Mouse (Mus musculus) stomach, postnatal 0 days (tissue): Measurements from ENCODE around the gene Dync1i2. TPM values are rescaled to one million over a fixed set of nuclear protein-coding genes. Genes with fewer than 3 reads are reported as not detected.

Experiments used
- ATAC-seq: fragments of 200-750 bp; cut with Nextera tagmentation; 2 replicates; pipeline ENCODE4 v1.8.0; 2017; ENCODE audit not compliant: low FRiP score, low TSS enrichment
- DNase-seq: peaks from one replicate; pipeline ENCODE4 v3.0.0-alpha.2; 2016; ENCODE audit warnings: low spot score
- H3K27ac ChIP-seq: fragments of 300-500 bp; sonication (generic); replicated peaks from 2 replicates; pipeline ENCODE4 v1.5.1; 2014; ENCODE audit warnings: mild to moderate bottlenecking, control low read depth
- H3K27me3 ChIP-seq: fragments of 300-500 bp; sonication (generic); 2 replicates; pipeline ENCODE4 v1.6.1; 2014; ENCODE audit warnings: low read length; ENCODE audit not compliant: control insufficient read depth, insufficient read depth
- H3K36me3 ChIP-seq: fragments of 300-500 bp; sonication (generic); 2 replicates; pipeline ENCODE4 v1.6.1; 2014; ENCODE audit warnings: low read length, mixed read lengths; ENCODE audit not compliant: control insufficient read depth, insufficient read depth
- H3K4me1 ChIP-seq: fragments of 300-500 bp; sonication (generic); replicated peaks from 2 replicates; pipeline ENCODE4 v1.6.1; 2014; ENCODE audit warnings: antibody characterized with exemption; ENCODE audit not compliant: control insufficient read depth, insufficient read depth
- H3K4me2 ChIP-seq: fragments of 300-500 bp; sonication (generic); replicated peaks from 2 replicates; pipeline ENCODE4 v1.6.1; 2014; ENCODE audit warnings: low read depth, mild to moderate bottlenecking, control low read depth, moderate library complexity
- H3K4me3 ChIP-seq: fragments of 300-500 bp; sonication (generic); 2 replicates; pipeline ENCODE4 v1.5.1; 2014; ENCODE audit warnings: low read depth, low read length, control low read depth
- H3K9ac ChIP-seq: fragments of 300-500 bp; sonication (generic); 2 replicates; pipeline ENCODE4 v1.6.1; 2014; ENCODE audit warnings: mild to moderate bottlenecking, low read length, control low read depth, mixed read lengths
- H3K9me3 ChIP-seq: fragments of 300-500 bp; sonication (generic); 2 replicates; pipeline ENCODE4 v1.6.1; 2016; ENCODE audit warnings: low read length; ENCODE audit not compliant: control insufficient read depth
- CTCF ChIP-seq: IDR thresholded peaks from 2 replicates; pipeline ENCODE4 v1.5.1; 2016; ENCODE audit warnings: antibody characterized with exemption, low read depth, mild to moderate bottlenecking, moderate library complexity
- EP300 ChIP-seq: optimal IDR thresholded peaks from 2 replicates; pipeline ENCODE3; 2016; ENCODE audit warnings: antibody characterized with exemption
- WGBS: fragments of 180-500 bp; shearing (Covaris S2); extraction: QIAGEN DNeasy Blood & Tissue Kit; methylation state at CpG from one replicate; pipeline ENCODE4 v1.1.7; 2014; 5-methylcytosine and 5-hydroxymethylcytosine counted together
- polyA plus RNA-seq: library from polyadenylated mRNA; unstranded; fragments of >200 nt; fragmentation: Nextera tagmentation; extraction: Ambion mirVana; gene quantifications from 2 replicates; pipeline ENCODE4 v1.2.1, GENCODE M21; 2015

Gene Dync1i2
- polyA plus RNA-seq, 1 experiment from 2014 or later = 59.2 TPM

DNA sequence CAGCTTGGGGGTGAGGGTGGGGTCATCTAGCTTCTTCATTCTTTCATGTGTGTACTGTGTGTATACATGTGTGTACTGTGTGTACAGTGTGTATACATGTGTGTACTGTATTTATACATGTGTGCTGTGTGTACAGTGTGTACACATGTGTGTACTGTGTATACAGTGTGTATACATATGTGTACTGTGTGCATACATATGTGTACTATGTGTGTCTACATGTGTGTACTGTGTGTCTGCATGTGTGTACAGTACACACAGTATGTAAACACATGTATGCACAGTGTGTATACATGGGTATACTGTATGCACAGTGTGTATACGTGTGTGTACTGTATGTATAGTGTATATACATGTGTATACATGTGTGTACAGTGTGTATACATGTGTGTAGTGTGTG is 70.5 kb downstream of the Dync1i2 start:
- Histone ChIP-seq H3K4me1 (no peaks in the 10 kb centered on the region), H3K9me3 (no peaks in the 10 kb centered on the region), H3K27me3 (no peaks in the 10 kb centered on the region), H3K4me2 (no peak overlapping the region), H3K9ac (no peak overlapping the region), H3K36me3 (peaks cover 12% of the 10 kb centered on the region), H3K27ac (no peak overlapping the region), H3K4me3 (no peak overlapping the region)
- WGBS = 82% methylated on average over 1 of the region's 1 CpGs
- TF ChIP-seq EP300 (no peak), CTCF (no peak)
- no peak for DNase-seq
- ATAC-seq = no peak

DNA sequence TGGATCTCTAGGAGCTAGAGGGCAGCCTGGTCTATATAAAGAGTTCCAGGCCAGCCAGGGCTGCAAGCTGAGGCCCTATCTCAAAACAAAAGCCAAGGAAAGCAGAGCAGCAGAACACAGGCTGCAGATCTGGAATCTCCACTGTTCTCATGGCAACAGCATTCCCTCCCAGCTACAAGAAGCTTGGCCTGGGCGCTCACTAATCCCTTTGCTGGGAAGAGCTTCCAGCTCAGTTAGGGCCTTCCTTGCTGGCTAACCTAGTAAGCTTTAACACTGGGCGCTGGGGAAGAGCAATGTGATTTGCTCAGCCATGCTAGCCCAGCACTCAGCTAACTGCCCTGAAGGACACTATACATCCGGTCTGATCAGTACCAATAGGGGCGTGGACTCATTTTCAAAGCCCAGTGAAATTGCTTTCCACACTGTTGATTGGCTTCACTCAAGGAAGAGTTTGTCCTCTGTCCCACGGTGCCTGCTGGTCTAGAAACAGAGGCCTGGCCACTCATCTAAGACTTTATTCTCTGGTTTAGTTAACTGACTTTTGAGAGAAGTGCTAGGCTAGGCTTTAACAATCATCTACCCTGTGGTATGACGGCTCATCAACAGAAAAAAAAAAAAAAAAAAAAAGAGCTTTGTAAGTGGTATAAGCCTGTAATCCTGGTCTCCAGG is 78.7 kb downstream of the Dync1i2 start:
- TF ChIP-seq EP300 (no peak), CTCF (no peak)
- no peak overlapping the region for H3K4me2 ChIP-seq

DNA sequence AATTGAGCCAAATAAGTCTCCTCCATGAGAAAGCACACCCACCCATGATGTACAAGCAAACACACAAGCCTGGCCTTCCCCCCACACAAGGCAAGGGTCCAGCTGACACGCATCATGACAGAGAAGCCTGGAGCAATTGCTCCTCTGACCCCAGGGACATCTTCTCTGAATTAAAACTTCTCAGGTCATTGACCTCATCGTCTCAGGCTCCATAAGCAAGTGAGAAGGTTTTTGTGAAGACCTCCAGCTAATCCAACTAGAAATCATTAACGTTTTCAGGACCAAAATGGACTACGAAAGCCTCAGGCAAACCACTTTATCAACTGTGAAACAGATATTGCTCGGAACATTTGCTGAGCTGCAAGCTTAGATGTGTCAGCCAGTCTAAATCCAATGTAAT is 80.1 kb downstream of the Dync1i2 start:
- no peak for DNase-seq
- Histone ChIP-seq H3K27ac (no peak overlapping the region), H3K4me2 (no peak overlapping the region), H3K36me3 (no peaks in the 10 kb centered on the region; the same call in 1 of the 2 replicates), H3K9me3 (no peaks in the 10 kb centered on the region), H3K27me3 (no peaks in the 10 kb centered on the region), H3K4me3 (no peak overlapping the region), H3K4me1 (no peaks in the 10 kb centered on the region), H3K9ac (no peak overlapping the region)
- ATAC-seq = no peak
- TF ChIP-seq EP300 (no peak), CTCF (no peak)
- 60% methylated on average over 5 of the region's 5 CpGs for WGBS

More for the DNA sequence above, 78.7 kb downstream of the Dync1i2 start:
- Histone ChIP-seq H3K27me3 (no peaks in the 10 kb centered on the region), H3K4me1 (no peaks in the 10 kb centered on the region), H3K9ac (no peak overlapping the region), H3K4me3 (no peak overlapping the region), H3K36me3 (no peaks in the 10 kb centered on the region; the same call in 1 of the 2 replicates), H3K9me3 (no peaks in the 10 kb centered on the region), H3K27ac (no peak overlapping the region)
- no peak for DNase-seq
- 66% methylated on average over 6 of the region's 6 CpGs for WGBS
- ATAC-seq = peak; percentile 35; the same call in 1 of the 2 replicates

DNA sequence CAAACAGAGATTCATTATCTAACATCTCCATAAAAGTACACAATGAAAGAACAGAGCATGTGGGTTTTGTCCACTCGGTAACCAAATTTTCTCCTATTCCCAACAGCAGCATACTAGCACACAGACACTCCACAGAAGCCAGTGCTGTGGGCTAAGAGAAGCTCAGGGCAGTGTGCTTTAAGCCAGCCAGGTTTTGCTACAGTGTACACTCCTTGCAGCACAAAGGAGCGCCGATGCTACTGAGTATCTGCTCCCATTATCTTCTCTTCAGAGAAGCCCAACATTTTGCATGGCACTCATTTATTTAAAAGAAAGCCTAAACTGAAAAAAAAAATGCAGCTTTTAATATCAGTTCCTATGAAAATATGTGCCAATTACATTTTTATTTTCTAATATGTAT is 82.5 kb downstream of the Dync1i2 start:
- ATAC-seq (no peak), DNase-seq (no peak)
- H3K27me3 ChIP-seq = no peaks in the 10 kb centered on the region
- no peak overlapping the region for H3K4me3 ChIP-seq
- H3K27ac ChIP-seq = no peak overlapping the region
- H3K9me3 ChIP-seq = no peaks in the 10 kb centered on the region
- TF ChIP-seq EP300 (no peak), CTCF (no peak)
- no peaks in the 10 kb centered on the region; the same call in 1 of the 2 replicates for H3K36me3 ChIP-seq
- no peaks in the 10 kb centered on the region for H3K4me1 ChIP-seq
- no peak overlapping the region for H3K9ac ChIP-seq
- H3K4me2 ChIP-seq = no peak overlapping the region
- 72% methylated on average over 3 of the region's 3 CpGs for WGBS

DNA sequence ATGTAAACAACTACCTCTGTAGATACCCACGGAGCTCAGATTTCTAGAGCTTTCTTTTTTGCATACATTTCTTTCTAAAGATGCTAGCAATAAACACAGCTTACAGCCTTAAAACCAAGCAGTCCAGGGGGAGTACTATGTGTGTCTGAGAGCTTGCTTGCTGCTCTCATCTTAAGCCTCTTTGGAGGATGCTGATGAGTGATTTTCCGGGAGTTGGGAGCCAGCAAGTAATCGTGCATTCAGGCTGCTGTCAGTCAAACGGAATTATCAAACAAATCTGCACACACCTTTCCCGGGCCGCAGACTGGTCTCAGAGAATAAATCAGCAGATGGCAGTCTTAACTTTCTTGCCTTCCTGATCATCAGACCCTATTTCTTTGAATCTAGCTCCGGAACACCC is 83.0 kb downstream of the Dync1i2 start:
- Histone ChIP-seq H3K27me3 (no peaks in the 10 kb centered on the region), H3K9me3 (no peaks in the 10 kb centered on the region), H3K27ac (no peak overlapping the region), H3K4me2 (no peak overlapping the region), H3K36me3 (no peaks in the 10 kb centered on the region), H3K4me1 (no peaks in the 10 kb centered on the region), H3K4me3 (no peak overlapping the region), H3K9ac (no peak overlapping the region)
- DNase-seq (no peak), ATAC-seq (no peak)
- TF ChIP-seq CTCF (0 out of 2 replicates have a peak, but pooled peaks have one; percentile 11), EP300 (no peak)
- 19% methylated on average over 7 of the region's 7 CpGs for WGBS

DNA sequence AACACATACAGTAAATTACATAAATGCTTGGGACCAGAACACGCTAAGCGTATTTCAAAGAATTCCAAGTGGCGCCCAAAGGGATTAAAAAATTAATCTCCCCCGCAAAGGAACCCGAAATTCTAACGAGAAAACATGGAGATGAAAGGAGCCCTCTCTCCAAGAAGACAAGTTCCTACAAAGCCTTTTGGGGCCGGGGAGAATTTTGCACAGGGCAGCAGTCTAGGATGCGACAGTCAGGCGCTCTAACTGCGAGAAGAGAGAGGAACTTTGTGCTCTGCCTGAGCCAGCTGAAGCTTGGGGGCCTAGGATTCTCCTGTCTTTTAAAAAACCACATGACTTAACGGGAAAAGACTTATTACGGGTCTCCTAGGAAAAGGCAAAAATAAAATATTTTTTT is 84.3 kb downstream of the Dync1i2 start:
- Histone ChIP-seq H3K27ac (no peak overlapping the region), H3K9ac (no peak overlapping the region), H3K4me1 (no peaks in the 10 kb centered on the region), H3K4me3 (no peak overlapping the region), H3K36me3 (no peaks in the 10 kb centered on the region), H3K27me3 (no peaks in the 10 kb centered on the region), H3K4me2 (no peak overlapping the region), H3K9me3 (no peaks in the 10 kb centered on the region)
- TF ChIP-seq EP300 (no peak), CTCF (no peak)
- ATAC-seq (no peak), DNase-seq (no peak)
- WGBS = 66% methylated on average over 12 of the region's 12 CpGs
